Mouse (Mus musculus) pancreas, adult 10 weeks (tissue): ENCODE measurements around the gene Cltb. TPM values are rescaled to one million over a fixed set of nuclear protein-coding genes. Genes with fewer than 3 reads are reported as not detected.

Experiments
- polyA plus RNA-seq: library from polyadenylated mRNA; stranded (reverse); fragments of 350-450 nt; fragmentation: Illumina TruSeq; extraction: RNeasy Lipid Tissue Mini Kit (QIAGEN cat#74804); gene quantifications from one replicate; pipeline ENCODE4 v1.2.3, GENCODE M21; 2015; ENCODE audit warnings: low read depth, low replicate concordance; ENCODE audit not compliant: insufficient read depth

Cltb gene
- polyA plus RNA-seq: 19.5 TPM

GRCm38 (mm10) chr13:54610972-54611754, at the start of gene Cltb:
Gene Cltb, minus strand, starts transcription at chr13:54611344.

DNA sequence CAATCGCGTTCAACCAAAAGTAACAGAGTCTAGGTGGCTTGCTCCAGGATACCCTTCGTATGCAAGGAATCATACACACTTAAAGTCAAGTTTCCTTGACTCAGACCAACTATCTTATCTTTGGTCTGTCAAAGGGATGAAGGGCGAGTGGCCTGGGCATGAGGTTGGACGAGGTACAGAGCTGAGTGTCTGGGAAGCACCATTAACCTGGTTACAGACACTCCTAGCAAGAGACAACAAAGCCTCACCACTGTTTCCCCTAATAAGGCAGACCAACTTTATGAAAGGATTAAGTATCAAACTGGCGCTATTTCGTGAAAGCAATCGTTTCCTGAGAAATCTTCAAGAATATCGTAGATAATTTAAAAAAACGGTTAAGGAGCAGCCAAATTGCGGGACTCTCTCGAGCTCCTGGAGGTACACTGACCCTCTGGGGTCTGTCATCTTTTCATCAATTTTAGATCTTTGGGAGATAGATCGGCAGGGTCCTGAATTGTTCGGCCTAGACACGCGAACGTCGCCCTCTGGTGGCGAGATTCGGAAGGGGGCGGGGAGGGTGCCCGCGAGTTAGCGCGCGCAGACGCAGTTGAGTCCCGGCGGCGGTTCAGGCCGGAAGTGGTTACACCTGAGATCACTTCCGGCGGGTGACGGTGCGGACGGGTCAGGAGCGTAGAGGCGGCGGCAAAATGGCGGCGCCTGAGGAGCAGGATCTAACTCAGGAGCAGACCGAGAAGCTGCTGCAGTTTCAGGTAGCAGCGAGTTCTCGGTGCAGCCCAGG, 10.2 kb upstream of the Cltb start, which contains the start of gene Faf2:
Gene Faf2 (plus strand): TSS at position 630 of the 778 bp plus-strand sequence.

DNA sequence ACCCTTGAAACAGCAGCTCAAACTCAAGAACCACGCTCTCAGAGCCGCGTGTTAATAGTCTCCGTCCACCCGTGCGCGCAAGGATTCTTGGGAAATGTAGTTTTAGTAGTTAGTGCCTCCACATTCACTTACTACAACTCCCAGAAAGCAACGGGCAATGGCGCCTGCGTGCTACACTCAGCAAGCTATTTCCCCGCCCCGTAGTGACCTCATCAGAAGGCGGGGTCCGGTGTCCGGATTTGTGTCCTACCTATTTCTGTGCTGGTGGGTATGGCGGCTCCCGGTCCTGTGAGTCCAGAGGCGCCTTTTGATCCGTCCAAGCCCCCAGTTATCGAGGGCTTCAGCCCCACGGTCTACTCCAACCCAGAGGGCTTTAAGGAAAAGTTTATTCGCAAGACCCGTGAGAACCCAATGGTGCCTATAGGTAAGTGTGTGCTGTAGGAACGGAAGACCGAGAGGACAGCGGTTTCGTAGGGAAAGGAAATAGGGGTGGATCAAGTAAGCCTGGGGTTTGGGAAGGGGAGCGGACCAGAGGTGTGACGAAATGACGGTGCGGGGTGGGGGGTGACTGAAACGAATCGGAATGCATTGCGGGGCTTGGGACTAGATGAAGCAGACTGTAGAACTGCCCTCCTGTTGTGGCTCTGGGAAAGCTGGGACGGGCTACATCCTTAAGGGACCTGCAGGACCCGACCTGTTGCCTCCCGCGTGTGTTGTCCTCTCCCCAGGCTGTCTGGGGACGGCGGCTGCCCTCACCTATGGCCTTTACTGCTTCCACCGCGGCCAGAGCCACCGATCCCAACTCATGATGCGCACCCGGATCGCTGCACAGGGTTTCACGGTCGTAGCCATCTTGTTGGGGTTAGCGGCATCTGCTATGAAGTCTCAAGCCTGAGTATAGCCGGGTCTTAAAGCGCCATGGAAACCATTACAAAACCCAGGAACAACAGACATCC, 20.9 kb downstream of the Cltb start, which contains the start of the genes Nop16 and Higd2a:
Gene Nop16 (minus strand): TSS at position 95 of the 956 bp plus-strand sequence.
Gene Higd2a (plus strand): TSS at position 212 of the 956 bp plus-strand sequence.

DNA sequence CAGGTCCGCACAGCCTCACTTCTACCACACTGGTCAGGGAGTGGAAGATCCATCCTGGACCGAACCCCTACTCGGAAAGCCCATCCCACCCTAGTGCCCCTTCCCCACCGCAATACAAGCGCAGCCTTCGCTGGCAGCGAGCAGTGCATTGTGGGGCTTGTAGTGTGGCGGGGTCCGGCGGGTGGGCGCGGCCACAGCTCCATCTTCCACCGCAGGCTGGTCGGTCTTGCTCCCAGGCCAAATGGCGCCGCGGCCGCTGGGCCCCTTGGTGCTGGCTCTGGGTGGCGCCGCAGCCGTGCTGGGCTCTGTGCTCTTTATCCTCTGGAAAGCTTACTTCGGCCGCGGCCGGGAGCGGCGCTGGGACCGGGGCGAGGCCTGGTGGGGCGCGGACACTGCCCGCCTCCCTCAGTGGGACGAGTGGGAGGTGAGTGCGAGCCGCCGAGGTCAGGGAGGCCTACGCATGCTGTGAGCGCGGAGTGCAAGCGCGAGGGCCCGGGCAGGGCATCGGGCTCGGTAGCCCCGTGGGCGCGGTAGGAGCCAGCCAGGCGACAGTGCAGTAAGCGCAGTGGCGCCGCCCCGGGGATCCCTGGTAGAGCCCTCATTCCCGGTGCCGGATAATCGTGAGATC, 36.2 kb downstream of the Cltb start, which contains the start of gene Arl10:
Gene Arl10 (plus strand): TSS at position 162 of the 628 bp plus-strand sequence.

GRCm38 (mm10) chr13:54565201-54565581, 46.0 kb downstream of the Cltb start, which contains the start of gene 4833439L19Rik:
Gene 4833439L19Rik, minus strand, starts transcription at chr13:54565435.

Other genes starting within 250 kb of the Cltb start
- 9.3 TPM for gene Cplx2, start 240.0 kb downstream of the Cltb start, polyA plus RNA-seq
- gene Thoc3, start 142.5 kb downstream of the Cltb start, polyA plus RNA-seq: 3.7 TPM
- 4.4 TPM for gene Simc1, start 107.6 kb downstream of the Cltb start, polyA plus RNA-seq
- 37.9 TPM for gene 4833439L19Rik, start 45.9 kb downstream of the Cltb start, polyA plus RNA-seq
- gene Arl10, start 36.3 kb downstream of the Cltb start, polyA plus RNA-seq: 3.4 TPM
- gene Nop16, start 21.3 kb downstream of the Cltb start, polyA plus RNA-seq: 5.5 TPM
- gene Higd2a, start 21.1 kb downstream of the Cltb start, polyA plus RNA-seq: 34.5 TPM
- gene Faf2, start 10.4 kb upstream of the Cltb start, polyA plus RNA-seq: 5.7 TPM
- gene Rnf44, start 82.6 kb upstream of the Cltb start, polyA plus RNA-seq: 17.5 TPM
- 1.3 TPM for gene Cdhr2, start 90.1 kb upstream of the Cltb start, polyA plus RNA-seq
- gene Gprin1, start 138.5 kb upstream of the Cltb start, polyA plus RNA-seq: 0.74 TPM
- 0.92 TPM for gene Sncb, start 155.3 kb upstream of the Cltb start, polyA plus RNA-seq
- not detected for gene Eif4e1b, start 172.7 kb upstream of the Cltb start, polyA plus RNA-seq
- 11.1 TPM for gene Tspan17, start 178.0 kb upstream of the Cltb start, polyA plus RNA-seq